Mouse (Mus musculus): ENCODE measurements around the gene Ddx10. TPM values are rescaled to one million over a fixed set of nuclear protein-coding genes. Genes with fewer than 3 reads are reported as not detected.

Gene Ddx10
- polyA plus RNA-seq, 1 experiment = 14.5 TPM

GRCm38 (mm10) chr9:53268731-53269465 is 21.0 kb upstream of the Ddx10 start:
- no peak for TF ChIP-seq POLR2A (IDR thresholded peaks at IDR 0.05; ENCODE audit: borderline replicate concordance, low read depth, low read length)
- no peak for TF ChIP-seq CTCF (IDR thresholded peaks at IDR 0.05; ENCODE audit: low read depth, low read length)
- H3K27ac ChIP-seq (ENCODE audit: insufficient read depth, low read depth, low read length) = no peak overlapping the region
- H3K4me1 ChIP-seq (ENCODE audit: control insufficient read depth, insufficient read depth, low read length) = no peaks in the 10 kb centered on the region
- no peak overlapping the region for H3K4me3 ChIP-seq (ENCODE audit: insufficient read depth, low read length)

GRCm38 (mm10) chr9:53268036-53268435 is 20.2 kb upstream of the Ddx10 start:
- TF ChIP-seq POLR2A (IDR thresholded peaks at IDR 0.05; ENCODE audit: borderline replicate concordance, low read depth, low read length) = no peak
- no peak for TF ChIP-seq CTCF (IDR thresholded peaks at IDR 0.05; ENCODE audit: low read depth, low read length)
- no peak overlapping the region for H3K4me3 ChIP-seq (ENCODE audit: insufficient read depth, low read length)
- no peaks in the 10 kb centered on the region for H3K4me1 ChIP-seq (ENCODE audit: control insufficient read depth, insufficient read depth, low read length)
- H3K27ac ChIP-seq (ENCODE audit: insufficient read depth, low read depth, low read length) = no peak overlapping the region

GRCm38 (mm10) chr9:53265589-53265988 is 17.7 kb upstream of the Ddx10 start:
- no peak overlapping the region for H3K4me3 ChIP-seq (ENCODE audit: insufficient read depth, low read length)
- no peak for TF ChIP-seq POLR2A (IDR thresholded peaks at IDR 0.05; ENCODE audit: borderline replicate concordance, low read depth, low read length)
- TF ChIP-seq CTCF (IDR thresholded peaks at IDR 0.05; ENCODE audit: low read depth, low read length) = no peak
- no peaks in the 10 kb centered on the region for H3K4me1 ChIP-seq (ENCODE audit: control insufficient read depth, insufficient read depth, low read length)
- H3K27ac ChIP-seq (ENCODE audit: insufficient read depth, low read depth, low read length) = no peak overlapping the region

- Histone ChIP-seq H3K4me3 (ENCODE audit: insufficient read depth, low read length) (no peak overlapping the region), H3K27ac (ENCODE audit: insufficient read depth, low read depth, low read length) (no peak overlapping the region), H3K4me1 (ENCODE audit: control insufficient read depth, insufficient read depth, low read length) (no peaks in the 10 kb centered on the region)
- no peak for TF ChIP-seq CTCF (IDR thresholded peaks at IDR 0.05; ENCODE audit: low read depth, low read length)
- no peak for TF ChIP-seq POLR2A (IDR thresholded peaks at IDR 0.05; ENCODE audit: borderline replicate concordance, low read depth, low read length)
These were observed 16.5 kb upstream of the Ddx10 start for GRCm38 (mm10) chr9:53264387-53264786.

GRCm38 (mm10) chr9:53258199-53258598 is 10.3 kb upstream of the Ddx10 start:
- Histone ChIP-seq H3K27ac (ENCODE audit: insufficient read depth, low read depth, low read length) (no peak overlapping the region), H3K4me1 (ENCODE audit: control insufficient read depth, insufficient read depth, low read length) (no peaks in the 10 kb centered on the region), H3K4me3 (ENCODE audit: insufficient read depth, low read length) (no peak overlapping the region)
- TF ChIP-seq POLR2A (IDR thresholded peaks at IDR 0.05; ENCODE audit: borderline replicate concordance, low read depth, low read length) (no peak), CTCF (IDR thresholded peaks at IDR 0.05; ENCODE audit: low read depth, low read length) (no peak)

GRCm38 (mm10) chr9:53257772-53258171 is 9.9 kb upstream of the Ddx10 start:
- TF ChIP-seq POLR2A (IDR thresholded peaks at IDR 0.05; ENCODE audit: borderline replicate concordance, low read depth, low read length) = no peak
- no peak for TF ChIP-seq CTCF (IDR thresholded peaks at IDR 0.05; ENCODE audit: low read depth, low read length)
- H3K4me3 ChIP-seq (ENCODE audit: insufficient read depth, low read length) = no peak overlapping the region
- no peaks in the 10 kb centered on the region for H3K4me1 ChIP-seq (ENCODE audit: control insufficient read depth, insufficient read depth, low read length)
- H3K27ac ChIP-seq (ENCODE audit: insufficient read depth, low read depth, low read length) = no peak overlapping the region

GRCm38 (mm10) chr9:53256690-53257305 is 8.9 kb upstream of the Ddx10 start:
- Histone ChIP-seq H3K4me1 (ENCODE audit: control insufficient read depth, insufficient read depth, low read length) (no peaks in the 10 kb centered on the region), H3K4me3 (ENCODE audit: insufficient read depth, low read length) (no peak overlapping the region), H3K27ac (ENCODE audit: insufficient read depth, low read depth, low read length) (no peak overlapping the region)
- TF ChIP-seq POLR2A (IDR thresholded peaks at IDR 0.05; ENCODE audit: borderline replicate concordance, low read depth, low read length) (no peak), CTCF (IDR thresholded peaks at IDR 0.05; ENCODE audit: low read depth, low read length) (no peak)

- Histone ChIP-seq H3K27ac (ENCODE audit: insufficient read depth, low read depth, low read length) (no peak overlapping the region), H3K4me3 (ENCODE audit: insufficient read depth, low read length) (no peak overlapping the region), H3K4me1 (ENCODE audit: control insufficient read depth, insufficient read depth, low read length) (no peaks in the 10 kb centered on the region)
- TF ChIP-seq POLR2A (IDR thresholded peaks at IDR 0.05; ENCODE audit: borderline replicate concordance, low read depth, low read length) (no peak), CTCF (IDR thresholded peaks at IDR 0.05; ENCODE audit: low read depth, low read length) (no peak)
These were observed 6.5 kb upstream of the Ddx10 start for GRCm38 (mm10) chr9:53254368-53254767.

GRCm38 (mm10) chr9:53247516-53247915 is 337 bp downstream of the Ddx10 start:
- H3K4me1 ChIP-seq (ENCODE audit: control insufficient read depth, insufficient read depth, low read length) = peaks cover 6% of the 10 kb centered on the region
- peak overlapping the region; percentile 84 for H3K4me3 ChIP-seq (ENCODE audit: insufficient read depth, low read length)
- no peak for TF ChIP-seq CTCF (IDR thresholded peaks at IDR 0.05; ENCODE audit: low read depth, low read length)
- TF ChIP-seq POLR2A (IDR thresholded peaks at IDR 0.05; ENCODE audit: borderline replicate concordance, low read depth, low read length) = no peak
- no peak overlapping the region for H3K27ac ChIP-seq (ENCODE audit: insufficient read depth, low read depth, low read length)

- Histone ChIP-seq H3K27ac (ENCODE audit: insufficient read depth, low read depth, low read length) (no peak overlapping the region), H3K4me3 (ENCODE audit: insufficient read depth, low read length) (no peak overlapping the region), H3K4me1 (ENCODE audit: control insufficient read depth, insufficient read depth, low read length) (peaks cover 4% of the 10 kb centered on the region)
- TF ChIP-seq POLR2A (IDR thresholded peaks at IDR 0.05; ENCODE audit: borderline replicate concordance, low read depth, low read length) (no peak), CTCF (IDR thresholded peaks at IDR 0.05; ENCODE audit: low read depth, low read length) (no peak)
These were observed 29.7 kb downstream of the Ddx10 start for GRCm38 (mm10) chr9:53218181-53218580.
